Mouse (Mus musculus): ENCODE measurements around the gene Srgap3. TPM values are rescaled to one million over a fixed set of nuclear protein-coding genes. Genes with fewer than 3 reads are reported as not detected.

Gene Srgap3
- polyA plus RNA-seq, 1 experiment from 2014 or later, result 6.1 TPM

- ATAC-seq (ENCODE audit: insufficient number of reproducible peaks, low FRiP score, low TSS enrichment, low read depth), result 0 out of 2 replicates have a peak, but pooled peaks have one; percentile 37
- Histone ChIP-seq H3K4me1 (peaks cover 22% of the 10 kb centered on the region), H3K4me3 (replicated peaks) (no peak overlapping the region), H3K27ac (replicated peaks) (0 out of 2 replicates have a peak overlapping the region, but pooled peaks have one; percentile 39), H3K9me3 (replicated peaks) (no peaks in the 10 kb centered on the region), H3K9ac (no peak overlapping the region), H3K4me2 (replicated peaks) (no peak overlapping the region), H3K36me3 (no peaks in the 10 kb centered on the region), H3K27me3 (no peaks in the 10 kb centered on the region)
- WGBS, result 38% methylated on average over 18 of the region's 18 CpGs
These were observed 26.0 kb upstream of the Srgap3 start for GRCm38 (mm10) chr6:112972858-112973631.

GRCm38 (mm10) chr6:112972127-112972526 is 25.1 kb upstream of the Srgap3 start:
- 0 out of 2 replicates have a peak overlapping the region, but pooled peaks have one; percentile 39 for H3K27ac ChIP-seq (replicated peaks)
- no peak overlapping the region for H3K9ac ChIP-seq
- no peaks in the 10 kb centered on the region for H3K9me3 ChIP-seq (replicated peaks)
- H3K27me3 ChIP-seq, result no peaks in the 10 kb centered on the region
- H3K4me2 ChIP-seq (replicated peaks), result no peak overlapping the region
- H3K36me3 ChIP-seq, result no peaks in the 10 kb centered on the region
- no peak for ATAC-seq (ENCODE audit: insufficient number of reproducible peaks, low FRiP score, low TSS enrichment, low read depth)
- WGBS, result 80% methylated on average over 10 of the region's 10 CpGs
- H3K4me1 ChIP-seq, result peaks cover 21% of the 10 kb centered on the region
- H3K4me3 ChIP-seq (replicated peaks), result no peak overlapping the region

GRCm38 (mm10) chr6:112971116-112971768 is 24.2 kb upstream of the Srgap3 start:
- no peak overlapping the region for H3K4me2 ChIP-seq (replicated peaks)
- H3K27ac ChIP-seq (replicated peaks), result no peak overlapping the region
- peaks cover 17% of the 10 kb centered on the region for H3K4me1 ChIP-seq
- no peak overlapping the region for H3K9ac ChIP-seq
- H3K27me3 ChIP-seq, result no peaks in the 10 kb centered on the region
- no peaks in the 10 kb centered on the region for H3K36me3 ChIP-seq
- 46% methylated on average over 6 of the region's 6 CpGs for WGBS
- no peak for ATAC-seq (ENCODE audit: insufficient number of reproducible peaks, low FRiP score, low TSS enrichment, low read depth)
- no peak overlapping the region for H3K4me3 ChIP-seq (replicated peaks)
- H3K9me3 ChIP-seq (replicated peaks), result no peaks in the 10 kb centered on the region

GRCm38 (mm10) chr6:112967359-112967758 is 20.3 kb upstream of the Srgap3 start:
- H3K27me3 ChIP-seq, result no peaks in the 10 kb centered on the region
- no peaks in the 10 kb centered on the region for H3K9me3 ChIP-seq (replicated peaks)
- H3K4me1 ChIP-seq, result peaks cover 3% of the 10 kb centered on the region
- no peak overlapping the region for H3K27ac ChIP-seq (replicated peaks)
- H3K4me3 ChIP-seq (replicated peaks), result no peak overlapping the region
- no peaks in the 10 kb centered on the region for H3K36me3 ChIP-seq
- no peak for ATAC-seq (ENCODE audit: insufficient number of reproducible peaks, low FRiP score, low TSS enrichment, low read depth)
- WGBS, result 78% methylated on average over 6 of the region's 6 CpGs
- H3K9ac ChIP-seq, result no peak overlapping the region
- no peak overlapping the region for H3K4me2 ChIP-seq (replicated peaks)

- Histone ChIP-seq H3K4me3 (replicated peaks) (no peak overlapping the region), H3K9ac (no peak overlapping the region), H3K36me3 (no peaks in the 10 kb centered on the region), H3K27me3 (no peaks in the 10 kb centered on the region), H3K4me1 (peaks cover 23% of the 10 kb centered on the region), H3K9me3 (replicated peaks) (0 out of 2 replicates have a peak, but pooled peaks cover 3% of the 10 kb centered on the region), H3K4me2 (replicated peaks) (no peak overlapping the region), H3K27ac (replicated peaks) (0 out of 2 replicates have a peak overlapping the region, but pooled peaks have one; percentile 17)
- no peak for ATAC-seq (ENCODE audit: insufficient number of reproducible peaks, low FRiP score, low TSS enrichment, low read depth)
- WGBS, result 30% methylated on average over 6 of the region's 6 CpGs
These were observed 11.3 kb upstream of the Srgap3 start for GRCm38 (mm10) chr6:112958360-112958759.

GRCm38 (mm10) chr6:112957583-112958280 is 10.7 kb upstream of the Srgap3 start:
- H3K4me2 ChIP-seq (replicated peaks), result peak overlapping the region; percentile 22; the same call in 1 of the 2 replicates
- peak overlapping the region; percentile 48; the same call in 1 of the 2 replicates for H3K27ac ChIP-seq (replicated peaks)
- 0 out of 2 replicates have a peak overlapping the region, but pooled peaks have one; percentile 10 for H3K4me3 ChIP-seq (replicated peaks)
- peak; percentile 68 for ATAC-seq (ENCODE audit: insufficient number of reproducible peaks, low FRiP score, low TSS enrichment, low read depth)
- 32% methylated on average over 11 of the region's 11 CpGs for WGBS
- H3K9me3 ChIP-seq (replicated peaks), result 0 out of 2 replicates have a peak, but pooled peaks cover 3% of the 10 kb centered on the region
- no peak overlapping the region for H3K9ac ChIP-seq
- H3K4me1 ChIP-seq, result peaks cover 23% of the 10 kb centered on the region
- H3K36me3 ChIP-seq, result no peaks in the 10 kb centered on the region
- H3K27me3 ChIP-seq, result no peaks in the 10 kb centered on the region

GRCm38 (mm10) chr6:112955773-112956172 is 8.7 kb upstream of the Srgap3 start:
- ATAC-seq (ENCODE audit: insufficient number of reproducible peaks, low FRiP score, low TSS enrichment, low read depth), result no peak
- H3K4me1 ChIP-seq, result peaks cover 23% of the 10 kb centered on the region
- 66% methylated on average over 2 of the region's 2 CpGs for WGBS
- H3K27ac ChIP-seq (replicated peaks), result no peak overlapping the region
- no peak overlapping the region for H3K4me2 ChIP-seq (replicated peaks)
- no peak overlapping the region for H3K9ac ChIP-seq
- H3K36me3 ChIP-seq, result no peaks in the 10 kb centered on the region
- H3K9me3 ChIP-seq (replicated peaks), result no peaks in the 10 kb centered on the region
- no peaks in the 10 kb centered on the region for H3K27me3 ChIP-seq
- no peak overlapping the region for H3K4me3 ChIP-seq (replicated peaks)

- no peaks in the 10 kb centered on the region for H3K36me3 ChIP-seq
- 62% methylated on average over 7 of the region's 7 CpGs for WGBS
- H3K27ac ChIP-seq (replicated peaks), result no peak overlapping the region
- H3K9me3 ChIP-seq (replicated peaks), result no peaks in the 10 kb centered on the region
- peaks cover 25% of the 10 kb centered on the region for H3K4me1 ChIP-seq
- no peak overlapping the region for H3K4me2 ChIP-seq (replicated peaks)
- H3K4me3 ChIP-seq (replicated peaks), result no peak overlapping the region
- H3K27me3 ChIP-seq, result no peaks in the 10 kb centered on the region
- ATAC-seq (ENCODE audit: insufficient number of reproducible peaks, low FRiP score, low TSS enrichment, low read depth), result no peak
- H3K9ac ChIP-seq, result no peak overlapping the region
These were observed 6.8 kb upstream of the Srgap3 start for GRCm38 (mm10) chr6:112953905-112954304.

- 86% methylated on average over 2 of the region's 2 CpGs for WGBS
- H3K4me3 ChIP-seq (replicated peaks), result no peak overlapping the region
These were observed 4.2 kb upstream of the Srgap3 start for GRCm38 (mm10) chr6:112951254-112951653.

GRCm38 (mm10) chr6:112950205-112951110 is 3.4 kb upstream of the Srgap3 start:
- H3K9ac ChIP-seq, result no peak overlapping the region
- no peak overlapping the region for H3K27ac ChIP-seq (replicated peaks)
- no peak for ATAC-seq (ENCODE audit: insufficient number of reproducible peaks, low FRiP score, low TSS enrichment, low read depth)
- H3K4me2 ChIP-seq (replicated peaks), result no peak overlapping the region
- no peaks in the 10 kb centered on the region for H3K27me3 ChIP-seq
- H3K4me1 ChIP-seq, result peaks cover 21% of the 10 kb centered on the region
- no peaks in the 10 kb centered on the region for H3K9me3 ChIP-seq (replicated peaks)
- WGBS, result 35% methylated on average over 8 of the region's 8 CpGs
- H3K36me3 ChIP-seq, result no peaks in the 10 kb centered on the region
- no peak overlapping the region for H3K4me3 ChIP-seq (replicated peaks)

More at GRCm38 (mm10) chr6:112951254-112951653, 4.2 kb upstream of the Srgap3 start:
- Histone ChIP-seq H3K4me1 (peaks cover 19% of the 10 kb centered on the region), H3K27me3 (no peaks in the 10 kb centered on the region), H3K9ac (no peak overlapping the region), H3K27ac (replicated peaks) (no peak overlapping the region), H3K9me3 (replicated peaks) (no peaks in the 10 kb centered on the region), H3K36me3 (no peaks in the 10 kb centered on the region), H3K4me2 (replicated peaks) (no peak overlapping the region)
- no peak for ATAC-seq (ENCODE audit: insufficient number of reproducible peaks, low FRiP score, low TSS enrichment, low read depth)

Data from embryonic facial prominence, embryonic 15.5 days (tissue).